Mouse (Mus musculus): ENCODE data around the gene D930048N14Rik. TPM values are rescaled to one million over a fixed set of nuclear protein-coding genes. Genes with fewer than 3 reads are reported as not detected.
"Not testable (repeated sequence)": the region's sequence is repeated elsewhere in the genome, so short reads cannot be mapped to it uniquely, and the experiment has no call there.

The D930048N14Rik gene
- polyA plus RNA-seq, 1 experiment = 13.2 TPM

- 24% methylated on average over 13 of the region's 13 CpGs for WGBS
- H3K4me3 ChIP-seq (replicated peaks; ENCODE audit: extremely low read depth, low read depth, low read length) = no peak overlapping the region
- H3K4me1 ChIP-seq (ENCODE audit: control insufficient read depth, insufficient read depth, low read length) = no peaks in the 10 kb centered on the region
- DNase-seq = peak; percentile 87
- TF ChIP-seq POLR2A (IDR thresholded peaks at IDR 0.05; ENCODE audit: borderline replicate concordance, extremely low read depth, low read depth, low read length) (no peak), CTCF (IDR thresholded peaks at IDR 0.05; ENCODE audit: insufficient read depth, low read length) (peak; percentile 89)
Measured at GRCm38 (mm10) chr11:51681324-51681975, 30.7 kb downstream of the D930048N14Rik start.

DNA sequence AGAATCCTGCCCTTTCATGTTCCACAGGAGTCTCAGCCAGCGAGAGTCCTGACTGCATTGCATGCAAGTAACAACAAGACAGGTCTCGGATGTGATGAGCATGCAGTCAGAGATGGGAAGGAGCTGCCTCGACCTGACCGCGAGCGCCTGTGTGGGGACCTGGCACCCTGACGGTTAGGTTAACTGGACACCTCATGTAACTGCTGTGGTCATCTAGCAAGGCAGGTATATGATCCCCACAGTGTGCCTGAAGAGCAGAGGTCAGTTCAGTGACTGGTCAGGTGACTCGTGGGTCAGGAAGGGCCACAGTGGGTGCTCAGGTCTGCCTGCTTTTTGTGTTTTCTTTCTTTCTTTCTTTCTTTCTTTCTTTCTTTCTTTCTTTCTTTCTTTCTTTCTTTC lies 31.2 kb downstream of the D930048N14Rik start:
- Histone ChIP-seq H3K4me1 (ENCODE audit: control insufficient read depth, insufficient read depth, low read length) (no peaks in the 10 kb centered on the region), H3K4me3 (replicated peaks; ENCODE audit: extremely low read depth, low read depth, low read length) (no peak overlapping the region)
- TF ChIP-seq CTCF (IDR thresholded peaks at IDR 0.05; ENCODE audit: insufficient read depth, low read length) (no peak), POLR2A (IDR thresholded peaks at IDR 0.05; ENCODE audit: borderline replicate concordance, extremely low read depth, low read depth, low read length) (no peak)
- no peak for DNase-seq
- WGBS = 47% methylated on average over 8 of the region's 8 CpGs

- under 1% methylated on average over 60 of the region's 60 CpGs for WGBS
- DNase-seq = peak; percentile 99
- TF ChIP-seq POLR2A (IDR thresholded peaks at IDR 0.05; ENCODE audit: borderline replicate concordance, extremely low read depth, low read depth, low read length) (peak; percentile 91; the same call in 1 of the 2 replicates), CTCF (IDR thresholded peaks at IDR 0.05; ENCODE audit: insufficient read depth, low read length) (no peak)
- Histone ChIP-seq H3K4me1 (ENCODE audit: control insufficient read depth, insufficient read depth, low read length) (no peaks in the 10 kb centered on the region; the same call in 1 of the 2 replicates), H3K4me3 (replicated peaks; ENCODE audit: extremely low read depth, low read depth, low read length) (peak within 1 kb of the TSS; percentile 85)
Measured at GRCm38 (mm10) chr11:51688330-51689328, 37.9 kb downstream of the D930048N14Rik start, which contains the start of gene 0610009B22Rik. Gene 0610009B22Rik, minus strand, starts transcription at chr11:51688874.

DNA sequence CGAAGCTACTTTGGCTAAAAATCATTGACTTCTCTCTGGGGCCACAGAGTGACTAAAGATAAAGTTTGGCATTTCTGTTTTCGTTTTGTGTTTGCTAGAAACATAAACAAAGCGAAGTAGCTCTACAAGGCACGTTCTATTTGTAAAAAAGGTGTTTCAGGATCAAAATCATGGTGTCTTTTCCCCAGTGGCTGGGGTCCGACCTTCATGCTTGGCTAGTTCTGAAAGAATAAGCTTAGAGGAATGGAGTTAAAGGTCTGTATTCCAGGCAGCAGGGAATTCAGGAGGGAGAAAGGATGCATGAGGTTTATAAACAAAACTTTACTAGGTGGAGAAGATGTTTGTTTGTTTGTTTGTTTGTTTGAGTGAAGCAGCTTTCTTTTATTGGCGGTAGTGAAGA lies 38.6 kb downstream of the D930048N14Rik start:
- DNase-seq = no peak
- TF ChIP-seq CTCF (IDR thresholded peaks at IDR 0.05; ENCODE audit: insufficient read depth, low read length) = no peak
- TF ChIP-seq POLR2A (IDR thresholded peaks at IDR 0.05; ENCODE audit: borderline replicate concordance, extremely low read depth, low read depth, low read length) = no peak
- WGBS = 22% methylated on average over 6 of the region's 6 CpGs
- Histone ChIP-seq H3K4me3 (replicated peaks; ENCODE audit: extremely low read depth, low read depth, low read length) (peak overlapping the region; percentile 40), H3K4me1 (ENCODE audit: control insufficient read depth, insufficient read depth, low read length) (no peaks in the 10 kb centered on the region; the same call in 1 of the 2 replicates)

- WGBS = 60% methylated on average over 3 of the region's 3 CpGs
- DNase-seq; H3K4me1 ChIP-seq (ENCODE audit: control insufficient read depth, insufficient read depth, low read length); H3K4me3 ChIP-seq (replicated peaks; ENCODE audit: extremely low read depth, low read depth, low read length): not testable (repeated sequence)
Measured at GRCm38 (mm10) chr11:51690597-51690996, 39.8 kb downstream of the D930048N14Rik start.

DNA sequence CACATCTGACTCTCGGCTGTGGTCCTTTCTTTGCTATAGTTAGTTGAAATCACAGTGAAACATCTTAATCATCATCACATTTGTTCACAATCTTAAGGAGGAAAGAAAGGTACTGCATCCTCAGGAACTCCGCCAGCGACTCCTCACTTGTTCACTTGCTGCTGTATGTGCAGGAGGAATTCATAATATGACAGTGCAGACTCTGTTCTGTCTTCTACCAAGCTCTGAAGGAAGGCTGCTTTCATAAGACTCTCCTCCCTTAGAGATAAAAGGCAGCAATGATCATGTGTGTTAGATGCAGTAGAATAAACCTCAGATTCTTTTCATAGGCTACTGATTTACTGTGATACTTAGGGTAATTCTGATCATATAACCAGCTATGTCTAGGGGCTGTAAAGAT lies 44.2 kb downstream of the D930048N14Rik start:
- TF ChIP-seq POLR2A (IDR thresholded peaks at IDR 0.05; ENCODE audit: borderline replicate concordance, extremely low read depth, low read depth, low read length) (no peak), CTCF (IDR thresholded peaks at IDR 0.05; ENCODE audit: insufficient read depth, low read length) (no peak)
- WGBS = 95% methylated on average over 3 of the region's 3 CpGs
- Histone ChIP-seq H3K4me1 (ENCODE audit: control insufficient read depth, insufficient read depth, low read length) (no peaks in the 10 kb centered on the region), H3K4me3 (replicated peaks; ENCODE audit: extremely low read depth, low read depth, low read length) (no peak overlapping the region)
- DNase-seq = no peak

- 70% methylated on average over 3 of the region's 3 CpGs for WGBS
- Histone ChIP-seq H3K4me1 (ENCODE audit: control insufficient read depth, insufficient read depth, low read length) (no peaks in the 10 kb centered on the region), H3K4me3 (replicated peaks; ENCODE audit: extremely low read depth, low read depth, low read length) (no peak overlapping the region)
- DNase-seq = no peak
- TF ChIP-seq CTCF (IDR thresholded peaks at IDR 0.05; ENCODE audit: insufficient read depth, low read length) (no peak), POLR2A (IDR thresholded peaks at IDR 0.05; ENCODE audit: borderline replicate concordance, extremely low read depth, low read depth, low read length) (no peak)
Measured at GRCm38 (mm10) chr11:51702831-51703230, 52.1 kb downstream of the D930048N14Rik start.

DNA sequence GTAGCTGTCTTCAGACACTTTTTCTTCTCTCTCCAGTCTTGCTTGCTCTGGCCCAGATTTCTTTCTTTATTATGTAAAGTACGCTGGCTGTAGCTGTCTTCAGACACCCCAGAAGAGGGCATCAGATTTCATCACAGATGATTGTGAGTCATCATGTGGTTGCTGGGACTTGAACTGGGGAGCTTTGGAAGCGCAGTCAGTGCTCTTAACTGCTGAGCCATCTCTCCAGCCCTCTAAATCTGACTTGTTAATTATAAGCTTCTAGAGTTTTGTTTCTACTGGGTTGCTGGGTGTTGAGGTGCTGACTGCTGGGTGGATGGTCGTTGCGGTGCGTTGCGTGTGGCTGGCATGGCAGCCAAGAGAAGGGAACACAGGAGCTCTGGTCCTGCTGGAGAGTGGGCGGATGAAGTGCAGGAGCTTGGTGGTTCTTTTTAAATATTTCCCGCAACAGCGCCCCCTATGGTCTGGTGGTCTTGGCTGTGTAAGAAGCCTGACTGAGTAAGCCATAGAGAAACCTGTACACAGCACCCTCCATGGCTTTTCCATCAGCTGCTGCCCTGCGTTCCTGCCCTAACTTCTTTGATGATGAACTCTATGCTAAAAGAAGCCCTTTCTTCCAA lies 52.7 kb downstream of the D930048N14Rik start:
- Histone ChIP-seq H3K4me1 (ENCODE audit: control insufficient read depth, insufficient read depth, low read length) (no peaks in the 10 kb centered on the region), H3K4me3 (replicated peaks; ENCODE audit: extremely low read depth, low read depth, low read length) (no peak overlapping the region)
- TF ChIP-seq CTCF (IDR thresholded peaks at IDR 0.05; ENCODE audit: insufficient read depth, low read length) (no peak; the same call in 1 of the 2 replicates), POLR2A (IDR thresholded peaks at IDR 0.05; ENCODE audit: borderline replicate concordance, extremely low read depth, low read depth, low read length) (no peak)
- WGBS = 72% methylated on average over 10 of the region's 10 CpGs
- DNase-seq = no peak

DNA sequence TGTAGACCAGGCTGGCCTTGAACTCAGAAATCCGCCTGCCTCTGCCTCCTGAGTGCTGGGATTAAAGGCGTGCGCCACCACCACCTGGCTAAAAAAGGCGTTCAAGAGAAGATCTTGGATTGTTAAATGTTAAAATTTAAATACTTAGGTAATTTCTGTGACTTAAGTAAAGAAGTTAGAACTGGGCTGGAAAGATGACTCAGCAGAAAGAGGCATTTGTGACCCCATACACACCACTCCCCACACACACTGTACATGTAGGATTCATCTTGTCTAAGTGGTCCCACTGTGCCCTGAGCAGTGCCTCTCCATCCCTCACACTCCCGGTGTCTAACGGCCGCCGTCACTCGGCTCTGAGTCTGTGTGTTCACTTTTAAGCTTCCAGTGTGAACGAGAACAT lies 55.7 kb downstream of the D930048N14Rik start:
- no peak overlapping the region for H3K4me3 ChIP-seq (replicated peaks; ENCODE audit: extremely low read depth, low read depth, low read length)
- TF ChIP-seq POLR2A (IDR thresholded peaks at IDR 0.05; ENCODE audit: borderline replicate concordance, extremely low read depth, low read depth, low read length) = no peak
- TF ChIP-seq CTCF (IDR thresholded peaks at IDR 0.05; ENCODE audit: insufficient read depth, low read length) = no peak
- DNase-seq = no peak
- 94% methylated on average over 10 of the region's 10 CpGs for whole genome bisulfite sequencing
- H3K4me1 ChIP-seq (ENCODE audit: control insufficient read depth, insufficient read depth, low read length) = no peaks in the 10 kb centered on the region

Data from lung, adult 2 months (tissue).